Mouse (Mus musculus): ENCODE measurements at regions not wholly inside any gene's neighbourhood (a gene's known extent, or its start where the extent isn't known, plus 50 kb on each side); places are given as distances from the start of the nearest gene placed in this dataset.
A peak's percentile ranks its signal among the peaks of the same experiment; 100 is the strongest.

DNA sequence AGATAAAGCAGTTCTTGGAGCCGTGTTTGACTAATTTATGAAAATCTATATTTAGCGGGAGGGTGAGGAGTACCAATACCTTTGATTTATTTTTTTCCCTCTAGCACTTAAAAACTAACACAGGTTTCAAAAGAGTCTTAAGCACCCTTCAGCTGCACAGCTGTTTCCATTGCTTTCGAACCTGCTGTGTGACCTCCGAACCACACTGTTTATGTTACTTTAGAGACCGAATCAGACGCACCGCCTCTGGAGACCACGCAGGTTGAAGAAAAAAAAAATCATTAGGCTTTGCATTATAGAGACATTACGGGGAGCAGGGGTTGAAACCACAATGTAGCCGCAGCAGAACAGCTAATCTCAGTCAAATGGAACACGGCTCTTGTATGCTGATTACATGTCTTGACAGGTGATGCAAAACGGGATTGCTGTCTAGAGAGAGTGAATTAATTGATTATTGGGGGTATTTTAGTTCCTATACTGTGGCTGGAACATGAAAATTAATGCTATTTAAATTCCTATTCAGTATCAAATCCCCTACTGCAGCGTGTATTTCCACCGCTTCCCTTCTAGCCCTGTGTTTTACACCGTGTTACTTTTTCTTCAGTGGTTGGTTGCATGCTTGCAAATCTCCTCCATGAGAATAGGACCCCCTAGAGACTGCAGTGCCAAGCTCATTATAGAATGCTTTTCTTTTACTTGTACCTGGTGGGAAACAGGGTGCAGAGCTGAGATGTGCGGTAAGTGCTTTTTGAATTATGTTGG, 169.0 kb upstream of the C9orf72 start:
- Histone ChIP-seq H3K4me2 (ENCODE audit: low read depth, low read length) (no peak overlapping the region), H3K9me3 (ENCODE audit: control insufficient read depth, low read length) (no peaks in the 10 kb centered on the region), H3K27ac (ENCODE audit: low read length) (no peak overlapping the region), H3K4me3 (ENCODE audit: low read length) (no peak overlapping the region), H3K9ac (ENCODE audit: low read depth, low read length) (no peak overlapping the region), H3K36me3 (ENCODE audit: control insufficient read depth, insufficient read depth, low read length) (no peaks in the 10 kb centered on the region), H3K27me3 (replicated peaks; ENCODE audit: control insufficient read depth, insufficient read depth, low read length) (no peaks in the 10 kb centered on the region), H3K4me1 (ENCODE audit: control insufficient read depth, insufficient read depth, low read length) (no peaks in the 10 kb centered on the region)
- 50% methylated on average over 16 of the region's 16 CpGs for WGBS
- no peak for ATAC-seq

DNA sequence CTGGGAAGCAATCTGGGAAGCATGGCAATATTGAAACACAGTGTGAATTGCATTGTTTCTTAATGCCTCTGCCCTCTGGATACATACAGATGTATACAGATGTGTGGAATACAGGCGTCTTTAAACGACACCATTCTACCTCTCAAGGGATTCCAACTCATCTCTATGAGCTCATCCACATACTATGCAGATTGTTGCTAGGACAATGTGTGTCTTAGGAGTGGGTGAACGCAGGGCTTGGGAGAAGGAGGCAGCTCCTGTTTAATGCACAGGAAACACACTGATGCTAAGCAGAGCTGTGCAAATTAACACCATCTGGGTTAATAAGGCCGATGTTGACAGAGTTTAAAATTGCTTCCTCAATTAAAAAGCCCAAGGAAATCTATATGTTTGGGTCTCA, 149.8 kb upstream of the C9orf72 start:
- Histone ChIP-seq H3K27ac (ENCODE audit: low read length) (no peak overlapping the region), H3K36me3 (ENCODE audit: control insufficient read depth, insufficient read depth, low read length) (no peaks in the 10 kb centered on the region), H3K4me2 (ENCODE audit: low read depth, low read length) (no peak overlapping the region), H3K4me3 (ENCODE audit: low read length) (no peak overlapping the region), H3K4me1 (ENCODE audit: control insufficient read depth, insufficient read depth, low read length) (no peaks in the 10 kb centered on the region), H3K9ac (ENCODE audit: low read depth, low read length) (no peak overlapping the region), H3K9me3 (ENCODE audit: control insufficient read depth, low read length) (0 out of 2 replicates have a peak, but pooled peaks cover 4% of the 10 kb centered on the region), H3K27me3 (replicated peaks; ENCODE audit: control insufficient read depth, insufficient read depth, low read length) (no peaks in the 10 kb centered on the region)
- ATAC-seq, result no peak
- 67% methylated on average over 4 of the region's 4 CpGs for WGBS

DNA sequence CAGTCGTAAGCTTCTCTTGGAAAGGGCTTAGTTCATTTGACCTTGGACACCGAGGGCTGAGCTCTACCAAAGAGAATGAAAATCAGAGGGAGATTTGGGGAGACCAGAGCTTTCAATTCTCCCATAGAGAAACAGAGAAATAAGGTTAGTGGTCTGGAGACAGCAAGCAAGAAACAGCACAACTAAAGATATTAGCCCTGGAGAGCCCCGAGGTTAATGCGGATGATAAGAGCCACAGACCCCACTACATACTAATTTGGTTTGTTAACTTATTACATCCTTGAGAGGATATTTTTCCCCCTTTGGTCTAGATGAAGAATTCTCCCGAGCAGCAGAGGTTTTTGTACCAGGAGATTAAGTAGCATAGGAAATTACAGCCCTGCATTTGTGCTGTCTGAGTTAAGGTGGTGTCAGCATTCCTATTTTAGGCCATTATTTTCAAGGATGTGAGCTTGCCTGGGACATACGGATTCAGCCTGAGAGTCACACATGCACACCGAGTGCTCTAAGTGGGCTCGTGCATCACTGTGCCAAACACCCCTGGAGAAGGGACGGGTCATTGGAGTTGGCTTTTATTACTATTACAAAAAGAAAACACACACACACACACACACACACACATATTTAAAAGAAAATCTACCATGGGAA, 147.4 kb upstream of the C9orf72 start:
- Histone ChIP-seq H3K27me3 (replicated peaks; ENCODE audit: control insufficient read depth, insufficient read depth, low read length) (no peaks in the 10 kb centered on the region), H3K9ac (ENCODE audit: low read depth, low read length) (no peak overlapping the region), H3K36me3 (ENCODE audit: control insufficient read depth, insufficient read depth, low read length) (no peaks in the 10 kb centered on the region), H3K4me3 (ENCODE audit: low read length) (no peak overlapping the region), H3K4me2 (ENCODE audit: low read depth, low read length) (no peak overlapping the region), H3K9me3 (ENCODE audit: control insufficient read depth, low read length) (0 out of 2 replicates have a peak, but pooled peaks cover 4% of the 10 kb centered on the region), H3K4me1 (ENCODE audit: control insufficient read depth, insufficient read depth, low read length) (no peaks in the 10 kb centered on the region), H3K27ac (ENCODE audit: low read length) (no peak overlapping the region)
- 57% methylated on average over 9 of the region's 9 CpGs for whole genome bisulfite sequencing
- no peak for ATAC-seq

DNA sequence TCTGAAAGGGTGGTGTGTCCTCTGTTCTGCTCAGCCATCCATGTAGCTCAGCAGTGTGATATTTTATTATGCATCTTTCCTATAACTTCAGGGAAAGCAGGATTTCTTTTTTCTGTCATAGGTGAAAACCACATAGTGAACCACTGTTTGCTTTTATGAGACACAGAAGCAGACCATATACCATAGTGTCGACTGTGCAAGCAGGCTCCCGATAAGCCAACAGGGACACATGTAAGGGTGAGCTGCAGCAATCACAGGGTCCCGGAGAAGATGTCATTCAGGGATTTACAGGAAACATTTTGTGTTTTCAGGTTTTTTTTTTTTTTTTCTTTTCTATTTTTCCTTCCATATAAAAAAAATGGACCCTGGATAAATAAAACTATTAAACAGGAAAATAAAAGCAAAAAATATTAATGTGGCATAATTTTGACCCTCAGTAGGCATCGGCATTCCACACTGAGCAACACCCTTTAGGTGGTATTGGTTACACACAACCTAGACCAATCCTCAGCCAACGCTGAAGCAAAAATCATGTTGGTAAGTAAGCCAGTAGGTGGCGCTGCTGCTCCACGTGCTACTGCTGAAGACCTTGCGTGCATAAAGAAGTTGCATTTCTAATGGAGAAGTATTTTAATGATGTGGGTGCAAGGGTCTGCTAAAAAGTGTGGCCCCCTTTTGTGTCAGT, 146.7 kb upstream of the C9orf72 start:
- H3K4me1 ChIP-seq (ENCODE audit: control insufficient read depth, insufficient read depth, low read length), result no peaks in the 10 kb centered on the region
- H3K9me3 ChIP-seq (ENCODE audit: control insufficient read depth, low read length), result 0 out of 2 replicates have a peak, but pooled peaks cover 4% of the 10 kb centered on the region
- no peak overlapping the region for H3K9ac ChIP-seq (ENCODE audit: low read depth, low read length)
- H3K4me2 ChIP-seq (ENCODE audit: low read depth, low read length), result no peak overlapping the region
- H3K27ac ChIP-seq (ENCODE audit: low read length), result no peak overlapping the region
- ATAC-seq, result peak; percentile 56; the same call in 1 of the 2 replicates
- no peaks in the 10 kb centered on the region for H3K27me3 ChIP-seq (replicated peaks; ENCODE audit: control insufficient read depth, insufficient read depth, low read length)
- 26% methylated on average over 8 of the region's 8 CpGs for WGBS
- no peak overlapping the region for H3K4me3 ChIP-seq (ENCODE audit: low read length)
- H3K36me3 ChIP-seq (ENCODE audit: control insufficient read depth, insufficient read depth, low read length), result no peaks in the 10 kb centered on the region

DNA sequence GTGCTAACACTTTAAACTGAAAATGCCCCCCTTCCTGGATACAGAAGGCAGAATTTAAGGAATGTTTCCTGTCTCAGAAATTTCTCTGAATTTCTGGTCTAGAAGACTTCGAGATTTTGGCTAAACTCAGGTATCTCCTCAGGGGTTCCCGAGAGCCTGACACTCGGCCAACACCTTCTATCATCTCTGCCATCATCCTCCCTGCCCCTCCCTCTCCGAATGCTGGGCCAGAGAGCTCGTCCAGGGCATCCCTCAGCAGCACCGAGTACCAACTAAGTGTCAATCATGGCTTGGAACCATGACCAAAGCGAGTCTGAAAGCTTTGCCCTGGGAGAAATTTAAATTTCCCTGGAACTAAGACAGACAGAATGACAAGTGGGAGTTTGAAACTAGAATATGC, 138.2 kb upstream of the C9orf72 start:
- ATAC-seq, result no peak
- no peak overlapping the region for H3K27ac ChIP-seq (ENCODE audit: low read length)

DNA sequence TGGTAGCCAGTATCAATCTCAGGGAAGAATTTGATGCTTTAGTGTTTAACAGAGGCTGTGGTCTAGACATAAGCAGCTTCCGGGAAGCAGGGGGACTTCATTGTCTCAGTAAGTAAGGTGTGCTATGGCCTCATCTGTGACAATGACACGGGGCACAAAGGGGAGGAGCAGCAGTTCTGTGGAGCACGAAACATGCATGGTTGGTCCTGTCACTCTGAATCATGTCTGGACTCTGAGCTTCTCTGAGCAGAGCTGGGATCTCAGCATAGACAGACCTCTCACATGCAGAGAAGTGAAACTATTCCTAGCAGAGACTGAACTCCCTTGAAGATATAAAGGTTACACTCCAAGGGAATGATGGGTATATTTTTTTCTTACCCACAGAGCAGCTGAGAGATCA, 136.2 kb upstream of the C9orf72 start:
- WGBS, result 84% methylated on average over 3 of the region's 3 CpGs
- Histone ChIP-seq H3K36me3 (ENCODE audit: control insufficient read depth, insufficient read depth, low read length) (no peaks in the 10 kb centered on the region), H3K27ac (ENCODE audit: low read length) (no peak overlapping the region), H3K27me3 (replicated peaks; ENCODE audit: control insufficient read depth, insufficient read depth, low read length) (no peaks in the 10 kb centered on the region), H3K9me3 (ENCODE audit: control insufficient read depth, low read length) (no peaks in the 10 kb centered on the region), H3K4me2 (ENCODE audit: low read depth, low read length) (no peak overlapping the region), H3K4me3 (ENCODE audit: low read length) (no peak overlapping the region), H3K4me1 (ENCODE audit: control insufficient read depth, insufficient read depth, low read length) (no peaks in the 10 kb centered on the region), H3K9ac (ENCODE audit: low read depth, low read length) (no peak overlapping the region)
- ATAC-seq, result no peak

More for the DNA sequence above, 138.2 kb upstream of the C9orf72 start:
- WGBS, result 72% methylated on average over 7 of the region's 7 CpGs
- no peaks in the 10 kb centered on the region for H3K36me3 ChIP-seq (ENCODE audit: control insufficient read depth, insufficient read depth, low read length)
- no peak overlapping the region for H3K4me2 ChIP-seq (ENCODE audit: low read depth, low read length)
- no peaks in the 10 kb centered on the region for H3K27me3 ChIP-seq (replicated peaks; ENCODE audit: control insufficient read depth, insufficient read depth, low read length)
- H3K9me3 ChIP-seq (ENCODE audit: control insufficient read depth, low read length), result no peaks in the 10 kb centered on the region
- no peak overlapping the region for H3K4me3 ChIP-seq (ENCODE audit: low read length)
- H3K9ac ChIP-seq (ENCODE audit: low read depth, low read length), result no peak overlapping the region
- H3K4me1 ChIP-seq (ENCODE audit: control insufficient read depth, insufficient read depth, low read length), result no peaks in the 10 kb centered on the region

DNA sequence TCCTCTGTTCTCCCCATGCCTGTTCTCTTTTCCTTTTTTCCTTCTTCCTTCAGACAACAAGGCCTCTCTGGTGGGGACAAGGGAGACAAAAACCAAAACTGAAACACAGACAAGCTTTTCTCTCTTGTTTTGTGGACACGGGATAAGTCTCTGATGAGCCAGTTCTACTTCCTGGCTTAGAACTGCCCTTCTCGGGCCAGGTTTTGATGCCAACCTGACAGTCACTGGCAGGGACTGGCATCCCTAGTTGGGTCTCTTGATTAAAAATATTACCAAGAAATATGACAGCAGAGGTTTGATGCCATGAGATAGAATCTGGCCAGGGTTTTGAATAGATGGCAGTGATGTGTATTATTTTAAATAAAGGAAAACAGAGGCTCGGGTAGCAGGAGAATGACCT, 133.4 kb upstream of the C9orf72 start:
- no peak for ATAC-seq
- H3K9ac ChIP-seq (ENCODE audit: low read depth, low read length), result no peak overlapping the region
- WGBS, result 83% methylated on average over 3 of the region's 3 CpGs

DNA sequence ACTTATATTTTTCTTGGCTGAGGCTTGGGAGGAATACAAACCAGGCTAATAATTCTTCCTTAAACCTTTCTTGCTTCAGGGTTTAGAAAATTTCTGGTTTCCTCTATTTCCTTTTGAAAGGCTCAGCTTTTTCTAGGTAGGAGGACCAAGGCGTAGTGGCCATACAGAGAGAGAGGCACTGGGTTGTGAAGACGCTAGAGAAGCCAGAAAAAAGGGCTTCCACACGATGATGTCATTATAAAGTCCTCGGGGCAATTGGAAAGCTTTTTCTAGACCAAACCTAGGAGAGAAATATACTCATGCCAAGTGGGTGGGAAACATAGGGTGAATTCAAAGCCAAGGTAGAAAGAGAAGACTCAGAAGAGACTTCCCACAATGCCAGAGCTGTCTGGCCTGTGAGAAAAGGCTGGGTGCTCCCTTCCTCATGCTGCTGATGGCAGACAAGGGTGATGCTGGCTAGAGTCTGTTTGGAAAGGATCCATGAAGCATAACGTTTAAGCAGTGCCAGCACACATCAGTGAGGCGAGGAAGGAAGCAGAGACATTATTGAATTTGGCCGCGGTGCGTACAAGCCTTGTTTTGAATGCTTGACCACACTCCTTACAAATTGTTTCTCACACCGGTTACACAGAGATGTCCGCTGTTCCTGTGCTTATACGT, 131.1 kb upstream of the C9orf72 start:
- no peaks in the 10 kb centered on the region for H3K36me3 ChIP-seq (ENCODE audit: control insufficient read depth, insufficient read depth, low read length)
- no peak for ATAC-seq

More for the DNA sequence above, 133.4 kb upstream of the C9orf72 start:
- Histone ChIP-seq H3K4me1 (ENCODE audit: control insufficient read depth, insufficient read depth, low read length) (no peaks in the 10 kb centered on the region), H3K4me3 (ENCODE audit: low read length) (no peak overlapping the region), H3K27ac (ENCODE audit: low read length) (no peak overlapping the region), H3K27me3 (replicated peaks; ENCODE audit: control insufficient read depth, insufficient read depth, low read length) (no peaks in the 10 kb centered on the region), H3K36me3 (ENCODE audit: control insufficient read depth, insufficient read depth, low read length) (no peaks in the 10 kb centered on the region), H3K9me3 (ENCODE audit: control insufficient read depth, low read length) (no peaks in the 10 kb centered on the region), H3K4me2 (ENCODE audit: low read depth, low read length) (no peak overlapping the region)

DNA sequence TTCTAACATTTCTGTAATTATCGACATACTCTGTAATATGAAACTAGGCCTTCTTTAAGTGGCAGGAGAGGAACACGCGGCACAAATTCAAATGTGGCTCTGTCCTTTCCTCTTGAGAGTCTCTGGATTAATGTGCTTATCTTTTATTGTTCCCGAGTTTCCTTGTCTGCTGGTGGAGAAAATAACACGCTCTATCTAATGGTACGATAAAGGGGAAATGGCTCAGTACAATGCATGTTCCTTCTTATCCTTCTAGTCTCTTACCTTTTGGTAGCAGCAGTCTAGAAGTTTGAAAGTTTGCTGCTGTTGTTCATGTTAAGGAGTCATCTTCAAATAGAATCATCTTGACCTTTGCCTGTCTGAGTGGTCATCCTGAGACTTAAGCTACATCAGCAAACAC, 130.1 kb upstream of the C9orf72 start:
- Histone ChIP-seq H3K36me3 (ENCODE audit: control insufficient read depth, insufficient read depth, low read length) (no peaks in the 10 kb centered on the region), H3K27ac (ENCODE audit: low read length) (no peak overlapping the region), H3K4me3 (ENCODE audit: low read length) (no peak overlapping the region), H3K4me1 (ENCODE audit: control insufficient read depth, insufficient read depth, low read length) (no peaks in the 10 kb centered on the region), H3K9ac (ENCODE audit: low read depth, low read length) (no peak overlapping the region), H3K4me2 (ENCODE audit: low read depth, low read length) (no peak overlapping the region), H3K9me3 (ENCODE audit: control insufficient read depth, low read length) (no peaks in the 10 kb centered on the region), H3K27me3 (replicated peaks; ENCODE audit: control insufficient read depth, insufficient read depth, low read length) (no peaks in the 10 kb centered on the region)
- 67% methylated on average over 6 of the region's 6 CpGs for WGBS
- ATAC-seq, result no peak

More for the DNA sequence above, 131.1 kb upstream of the C9orf72 start:
- Histone ChIP-seq H3K4me1 (ENCODE audit: control insufficient read depth, insufficient read depth, low read length) (no peaks in the 10 kb centered on the region), H3K9me3 (ENCODE audit: control insufficient read depth, low read length) (no peaks in the 10 kb centered on the region), H3K27me3 (replicated peaks; ENCODE audit: control insufficient read depth, insufficient read depth, low read length) (no peaks in the 10 kb centered on the region), H3K27ac (ENCODE audit: low read length) (no peak overlapping the region), H3K4me2 (ENCODE audit: low read depth, low read length) (no peak overlapping the region), H3K4me3 (ENCODE audit: low read length) (no peak overlapping the region), H3K9ac (ENCODE audit: low read depth, low read length) (no peak overlapping the region)
- WGBS, result 83% methylated on average over 12 of the region's 12 CpGs
